Mouse (Mus musculus) c-Kit-negative CD71-positive TER-119-positive erythroid progenitor cells, embryonic 14.5 days (primary cell): ENCODE results near the gene Rxfp1.

Experiments
- DNase-seq: peaks from one replicate; pipeline ENCODE4 v3.0.0-alpha.2; 2013; ENCODE audit warnings: low read depth, low spot score

The Rxfp1 gene

DNA sequence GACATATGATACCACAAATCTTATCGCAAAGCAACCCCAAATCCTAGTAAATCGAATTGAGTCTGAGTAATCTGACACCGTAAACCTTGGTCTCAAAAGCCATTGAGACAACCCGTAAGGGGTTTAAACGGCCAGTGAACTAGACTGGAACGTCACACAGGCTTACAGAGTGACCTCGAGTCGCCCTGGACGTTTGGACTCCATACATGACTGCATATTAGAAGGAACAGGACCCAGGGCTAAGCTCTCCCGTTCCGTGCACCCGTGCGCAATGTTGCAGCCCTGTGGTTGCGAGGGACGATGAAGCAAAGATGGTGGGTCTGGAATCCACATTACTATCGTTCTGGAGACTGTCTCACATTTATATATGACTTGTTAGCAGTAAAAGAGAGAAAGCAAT, 65.5 kb downstream of the Rxfp1 start:
- DNase-seq = no peak

DNA sequence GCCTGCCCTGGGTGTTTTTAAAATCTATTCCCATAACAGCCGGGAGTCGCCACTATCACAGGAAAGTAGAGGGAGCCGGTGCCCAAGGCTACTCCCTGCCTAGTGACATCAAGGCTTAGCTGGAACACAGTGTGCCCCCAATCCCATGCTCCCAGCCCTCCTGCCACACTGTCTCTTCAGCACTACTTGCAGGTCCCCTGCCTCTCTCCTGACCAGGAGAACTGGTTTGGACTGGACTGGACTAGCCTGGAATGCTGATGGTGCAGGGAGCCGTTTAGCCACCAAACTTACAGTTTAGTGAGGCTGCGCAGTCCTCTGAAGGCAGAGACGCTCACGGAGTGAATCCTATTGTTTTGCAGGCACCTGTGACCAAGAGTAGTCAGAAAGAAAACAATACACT, 67.1 kb downstream of the Rxfp1 start:
- DNase-seq = no peak

DNA sequence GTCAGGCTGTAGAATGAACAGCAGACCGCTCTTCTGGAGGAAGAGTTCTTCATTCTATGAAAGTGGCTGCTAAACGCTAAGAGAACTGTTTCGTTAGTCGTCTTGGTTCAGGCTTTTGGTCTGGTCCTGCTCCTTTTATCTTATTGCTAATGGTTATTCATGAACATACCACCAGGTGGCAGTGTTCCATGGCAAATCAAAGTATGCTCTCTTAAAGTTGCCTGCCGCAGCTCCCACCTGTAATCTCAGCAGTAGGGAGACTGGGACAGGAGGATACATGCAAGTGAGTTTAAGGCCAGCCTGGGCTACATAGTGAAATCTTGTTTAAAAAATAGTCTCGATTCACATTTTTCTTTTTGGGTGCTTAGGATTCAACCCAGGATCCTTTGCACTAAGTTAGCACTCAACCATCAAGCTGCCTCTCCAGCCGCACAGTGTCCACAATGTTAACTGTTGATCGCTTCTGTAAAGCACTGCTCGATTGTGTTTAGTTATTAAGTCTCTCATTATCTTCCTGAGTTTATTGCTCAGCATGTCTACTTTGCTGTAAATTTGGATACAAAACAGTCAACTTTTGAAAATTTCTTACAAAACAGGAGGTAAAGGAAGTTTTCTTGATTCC, 72.8 kb downstream of the Rxfp1 start:
- DNase-seq = peak; percentile 42

DNA sequence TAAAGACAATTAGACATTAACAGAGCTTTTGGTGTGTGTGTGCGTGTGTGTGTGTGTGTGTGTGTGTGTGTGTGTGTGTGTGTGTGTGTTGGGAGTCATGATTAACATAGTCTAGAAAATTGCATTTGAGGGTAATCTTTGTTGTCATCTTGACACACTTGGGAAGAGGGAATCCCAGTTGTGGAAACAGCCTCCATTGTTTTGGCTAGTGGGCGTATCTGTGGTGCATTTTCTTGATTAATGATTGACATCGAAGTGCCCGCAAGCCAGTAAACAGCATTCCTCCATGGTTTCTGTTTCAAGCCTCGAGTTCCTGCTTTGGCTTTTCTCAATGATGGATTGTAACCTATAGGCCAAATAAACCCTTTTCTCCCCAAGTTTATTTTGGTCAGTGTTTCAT, 81.0 kb downstream of the Rxfp1 start:
- DNase-seq = no peak

DNA sequence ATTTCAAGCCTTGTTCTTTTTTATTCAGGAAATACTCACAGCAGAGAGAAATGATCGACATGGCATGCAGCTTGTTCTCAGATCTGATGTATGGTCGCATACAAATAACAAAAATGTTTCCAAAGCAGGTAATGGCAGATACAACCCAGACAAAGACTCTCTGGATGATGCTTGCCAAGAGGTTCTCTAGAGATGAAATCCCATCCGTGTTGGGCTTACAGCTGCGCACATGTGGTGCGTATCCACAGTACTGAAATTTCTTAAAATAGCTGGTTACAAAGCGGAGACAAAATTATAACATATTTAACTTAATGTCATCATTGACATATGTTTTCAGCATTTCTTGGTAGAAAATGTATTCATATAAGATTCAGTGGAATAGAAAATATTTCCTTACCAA, 85.6 kb downstream of the Rxfp1 start:
- DNase-seq = no peak

DNA sequence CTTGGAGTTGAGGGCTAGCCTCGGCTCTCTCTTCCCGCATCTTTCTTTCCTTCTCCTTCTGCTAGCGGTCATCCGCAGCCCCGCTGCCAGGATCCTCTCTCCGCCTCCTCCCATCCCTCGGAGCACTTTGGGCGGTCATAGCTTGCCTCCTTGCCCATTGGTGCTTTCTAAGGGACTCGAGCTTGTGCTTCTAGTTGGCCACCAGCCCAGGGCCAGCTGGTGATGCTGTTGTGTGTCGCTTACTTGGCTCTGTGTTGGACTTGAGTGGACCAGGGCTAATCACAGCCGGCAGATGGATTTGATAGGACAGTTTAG, 108.3 kb downstream of the Rxfp1 start, which contains the start of gene Etfdh:
Gene Etfdh (minus strand): TSS at position 85 of the 315 bp plus-strand sequence.
- DNase-seq = peak; percentile 54

DNA sequence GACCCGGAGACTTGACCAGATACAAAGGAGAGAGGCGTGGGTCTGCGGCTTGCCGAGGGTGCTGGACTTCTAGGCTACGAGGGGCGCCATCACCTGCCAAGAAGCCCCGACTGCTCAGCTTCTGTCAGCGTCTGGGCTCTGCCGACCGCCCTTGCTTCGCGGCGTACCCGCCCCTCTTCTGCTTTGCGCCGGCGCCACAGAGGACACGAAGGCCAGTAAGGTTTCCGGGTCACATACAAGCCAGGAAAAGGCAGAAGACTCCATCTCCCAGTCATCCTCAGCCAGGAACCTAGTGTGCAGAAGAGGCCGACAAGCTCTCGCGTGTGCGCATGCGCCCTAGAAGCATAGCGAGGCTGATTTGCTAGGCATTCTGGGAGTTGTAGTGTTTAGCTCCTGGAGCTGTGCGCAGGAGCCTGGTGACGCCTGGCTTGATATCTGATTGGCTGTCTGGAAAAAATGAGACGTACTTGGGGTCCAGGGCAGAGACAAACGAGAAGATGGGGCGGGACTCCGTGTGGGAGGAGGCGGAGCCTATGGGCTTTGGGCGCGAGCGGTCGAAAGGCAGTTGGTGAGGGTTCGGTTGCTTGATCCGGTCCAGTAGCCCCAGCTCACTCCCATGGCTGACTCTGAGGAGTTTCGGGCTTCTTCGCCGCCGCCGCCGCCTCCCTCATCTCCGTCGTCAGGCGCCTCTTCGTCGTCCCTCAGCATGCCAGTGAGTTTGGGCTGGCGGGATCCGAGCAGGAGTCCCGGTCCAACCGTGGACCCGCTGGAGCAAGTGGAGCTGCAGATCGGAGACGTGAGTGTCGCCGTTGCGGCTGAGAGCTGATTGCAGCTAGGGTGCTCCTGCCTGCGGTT, 108.9 kb downstream of the Rxfp1 start, which contains the start of gene 4930579G24Rik:
Gene 4930579G24Rik (plus strand): TSS at position 519 of the 855 bp plus-strand sequence.
- peak; percentile 95 for DNase-seq

DNA sequence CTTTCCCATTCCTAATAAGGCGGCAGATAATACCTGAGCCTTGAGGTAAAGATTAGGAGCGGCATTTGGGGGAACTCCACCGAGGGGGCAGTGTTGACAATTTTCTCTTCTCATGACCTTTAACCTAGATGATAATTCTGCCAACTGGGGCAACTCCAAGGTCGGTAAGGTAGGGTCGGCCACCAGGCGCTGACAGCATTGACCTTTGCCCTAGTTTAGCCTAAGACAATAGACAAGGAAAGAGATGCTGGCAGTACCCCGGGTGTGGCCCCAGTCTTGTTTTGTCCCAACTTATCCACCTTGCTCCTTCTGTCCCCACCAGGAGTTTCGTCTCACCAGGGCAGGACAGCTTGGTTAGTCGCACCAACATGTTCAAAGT, 109.5 kb downstream of the Rxfp1 start:
- DNase-seq = peak; percentile 49

DNA sequence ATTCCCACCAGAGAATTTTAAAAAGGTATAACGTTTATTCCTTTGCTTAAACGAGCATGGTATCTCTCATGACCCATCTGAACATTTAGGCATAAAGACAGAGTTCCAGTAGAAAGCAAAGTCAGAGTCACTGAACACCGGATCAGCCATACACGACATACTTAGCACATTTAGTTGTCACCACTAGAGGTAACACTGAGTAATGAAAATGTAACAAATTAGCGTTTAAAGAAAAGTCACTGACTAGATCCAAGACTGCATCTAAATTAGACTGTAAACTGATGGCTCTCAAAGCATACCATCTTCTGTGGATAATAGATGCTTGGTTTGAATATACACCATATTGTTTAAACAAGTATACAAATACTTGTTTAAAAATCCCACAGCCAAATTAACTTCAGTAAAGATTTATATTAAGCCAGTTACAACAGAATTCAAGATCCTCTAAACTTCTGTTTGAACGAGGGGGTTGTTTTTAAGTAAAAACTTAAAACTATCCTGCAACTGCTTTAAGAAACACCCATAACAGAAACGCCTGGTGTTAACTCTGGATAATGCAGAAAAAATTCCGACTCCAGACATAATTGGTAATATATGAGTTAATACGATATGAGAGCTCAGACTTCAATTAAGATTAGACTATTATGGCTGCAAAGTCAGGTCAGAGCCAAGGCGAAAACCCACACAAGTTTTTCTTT, 110.0 kb downstream of the Rxfp1 start:
- DNase-seq = peak; percentile 29

DNA sequence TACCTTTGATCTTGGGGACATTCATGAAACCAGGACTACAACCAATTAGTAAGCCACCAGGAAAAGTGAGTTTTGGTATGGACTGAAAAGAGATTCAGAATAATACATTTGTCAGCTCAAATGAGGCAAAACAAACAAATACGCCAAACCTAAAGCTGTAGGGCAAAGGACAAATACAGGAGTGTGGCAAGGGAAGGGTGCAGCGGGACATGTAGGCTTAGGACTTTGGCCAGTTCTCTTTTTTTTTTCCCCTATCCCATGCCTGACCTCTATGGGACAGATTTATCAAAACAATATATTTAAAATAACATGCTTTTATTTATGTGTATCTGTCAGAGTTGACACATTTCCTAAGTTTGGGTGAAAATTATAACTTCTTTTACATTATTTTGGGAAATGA, 127.8 kb downstream of the Rxfp1 start:
- DNase-seq = no peak

DNA sequence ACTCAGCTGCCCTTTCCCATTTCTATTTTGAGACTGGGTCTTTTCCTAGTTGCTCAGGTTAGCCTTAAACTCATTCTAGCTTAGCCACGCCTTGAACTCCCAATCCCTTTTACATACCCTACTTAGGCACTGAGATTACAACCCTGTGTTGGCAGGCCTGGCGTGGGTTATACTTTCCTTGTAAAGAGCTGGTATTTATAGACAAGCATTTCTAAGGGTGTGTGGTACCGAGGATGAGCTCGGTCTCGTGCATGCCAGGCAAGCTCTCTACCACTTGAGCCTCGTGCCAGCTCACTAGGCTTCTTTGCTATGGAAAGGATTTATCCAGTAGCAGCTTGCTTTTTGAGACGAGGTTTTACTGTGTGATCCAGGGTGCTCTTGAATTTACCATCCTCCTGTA, 142.2 kb downstream of the Rxfp1 start:
- DNase-seq = no peak

DNA sequence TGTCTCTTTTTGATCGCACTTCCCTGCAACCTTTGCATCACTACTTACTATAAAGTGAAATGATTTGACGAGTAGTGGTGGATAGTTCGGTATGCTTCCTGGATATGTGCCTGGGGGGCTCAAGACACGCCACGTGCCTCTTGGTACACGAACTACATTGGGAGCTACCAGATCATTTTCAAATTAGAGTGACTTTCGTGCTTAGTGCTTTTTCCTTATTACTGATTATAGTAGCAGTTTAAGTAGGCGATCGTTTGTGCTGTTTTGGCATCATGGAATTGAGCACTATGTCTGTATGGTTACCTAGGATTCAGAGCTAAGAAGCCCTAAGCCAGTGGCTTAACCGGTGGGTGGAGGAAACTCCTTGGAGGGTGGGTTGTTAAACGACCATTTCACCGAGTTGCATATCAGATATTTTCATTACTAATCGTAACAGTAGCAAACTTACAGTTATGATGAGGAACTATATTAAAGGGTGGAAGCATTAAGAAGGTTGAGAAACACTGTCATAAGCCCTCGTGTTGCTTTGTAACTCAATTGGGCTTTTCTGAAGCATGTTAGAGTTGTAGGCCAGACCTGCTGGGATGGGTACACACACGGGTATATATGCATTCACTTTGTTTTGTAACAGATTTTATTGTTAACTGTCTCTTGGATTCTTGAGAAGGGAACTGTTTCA, 145.7 kb downstream of the Rxfp1 start:
- DNase-seq = no peak
